Comparison of ENCODE assay signal across 30 mouse cellular contexts in genomic region chr1:63249261-63249660, GRCm38 (mm10). TPM values are rescaled to one million over a fixed set of nuclear protein-coding genes. Genes with fewer than 3 reads are reported as not detected.
DNase-seq lines count a peak whose midpoint lies in the region; ATAC-seq and TF ChIP-seq lines count a peak whose summit lies in the region.
"Had no signal": no experiment of that assay in that cellular context is flagged by ENCODE, and none has a peak within 500 bp of the region (broad histone marks: within the 10 kb centered on the region; RNA-seq: fewer than 3 reads in every experiment).

No protein-coding gene starts in this region.

- peak overlapping the region; percentile 95; the same call in 1 of the 2 replicates for H3K27ac ChIP-seq in forebrain, embryonic 10.5 days
- H3K27ac ChIP-seq in forebrain, postnatal 0 days (ENCODE audit: low read depth, low read length), result no peak overlapping the region
- no peak overlapping the region for H3K27ac ChIP-seq in midbrain, embryonic 11.5 days (ENCODE audit: low read depth, low read length)
- no peak overlapping the region for H3K27ac ChIP-seq in midbrain, embryonic 10.5 days (replicated peaks)
- no peak overlapping the region for H3K27ac ChIP-seq in neural tube, embryonic 15.5 days (replicated peaks)
- H3K27ac ChIP-seq: embryonic facial prominence, embryonic 13.5 days; gastrocnemius, adult 2 months; hindbrain, postnatal 0 days had no signal

- no peak for TF ChIP-seq CTCF in forebrain, postnatal 0 days (IDR thresholded peaks at IDR 0.05; ENCODE audit: low read depth)

- no peak overlapping the region for H3K4me3 ChIP-seq in forebrain, embryonic 10.5 days
- no peak overlapping the region for H3K4me3 ChIP-seq in forebrain, postnatal 0 days (ENCODE audit: low read depth, low read length)
- no peak overlapping the region for H3K4me3 ChIP-seq in midbrain, embryonic 11.5 days (ENCODE audit: low read depth, low read length)
- no peak overlapping the region for H3K4me3 ChIP-seq in midbrain, embryonic 10.5 days
- H3K4me3 ChIP-seq in neural tube, embryonic 15.5 days (replicated peaks), result no peak overlapping the region
- H3K4me3 ChIP-seq: erythroblast, embryonic 14.5 days; gastrocnemius, adult 2 months had no signal

- H3K36me3 ChIP-seq in forebrain, embryonic 10.5 days (replicated peaks), result no peaks in the 10 kb centered on the region
- no peaks in the 10 kb centered on the region for H3K36me3 ChIP-seq in forebrain, postnatal 0 days (ENCODE audit: insufficient read depth)
- no peaks in the 10 kb centered on the region for H3K36me3 ChIP-seq in midbrain, embryonic 11.5 days (ENCODE audit: control insufficient read depth, insufficient read depth, low read length)
- H3K36me3 ChIP-seq in midbrain, embryonic 10.5 days, result no peaks in the 10 kb centered on the region
- H3K36me3 ChIP-seq in neural tube, embryonic 15.5 days, result no peaks in the 10 kb centered on the region
- H3K36me3 ChIP-seq: embryonic facial prominence, embryonic 10.5 days; embryonic facial prominence, embryonic 13.5 days; G1E had no signal

- no peak for ATAC-seq in forebrain, postnatal 0 days
- no peak for ATAC-seq in midbrain, embryonic 11.5 days (ENCODE audit: low FRiP score)
- no peak for ATAC-seq in neural tube, embryonic 15.5 days (ENCODE audit: low FRiP score)
- ATAC-seq: forebrain, embryonic 13.5 days; forebrain, embryonic 16.5 days; hindbrain, postnatal 0 days; inflammation-experienced regulatory T-cells, adult 6 months; Patski had no signal

- no peaks in the 10 kb centered on the region for H3K9me3 ChIP-seq in forebrain, embryonic 10.5 days
- no peaks in the 10 kb centered on the region for H3K9me3 ChIP-seq in forebrain, postnatal 0 days (ENCODE audit: low read length)
- no peaks in the 10 kb centered on the region for H3K9me3 ChIP-seq in midbrain, embryonic 11.5 days (ENCODE audit: control insufficient read depth, low read length)
- H3K9me3 ChIP-seq in midbrain, embryonic 10.5 days (replicated peaks), result no peaks in the 10 kb centered on the region
- no peaks in the 10 kb centered on the region for H3K9me3 ChIP-seq in neural tube, embryonic 15.5 days (replicated peaks)
- H3K9me3 ChIP-seq: embryonic facial prominence, embryonic 10.5 days; embryonic facial prominence, embryonic 13.5 days; forebrain, embryonic 13.5 days; G1E had no signal

- peaks cover 78% of the 10 kb centered on the region for H3K27me3 ChIP-seq in forebrain, embryonic 10.5 days (ENCODE audit: poor library complexity, severe bottlenecking)
- H3K27me3 ChIP-seq in forebrain, postnatal 0 days (ENCODE audit: insufficient read depth, low read length), result peaks cover 52% of the 10 kb centered on the region
- peaks cover 49% of the 10 kb centered on the region for H3K27me3 ChIP-seq in midbrain, embryonic 11.5 days (ENCODE audit: control insufficient read depth, insufficient read depth, low read length)
- peaks cover 89% of the 10 kb centered on the region for H3K27me3 ChIP-seq in midbrain, embryonic 10.5 days (ENCODE audit: low read depth, poor library complexity, severe bottlenecking)
- H3K27me3 ChIP-seq in neural tube, embryonic 15.5 days (replicated peaks), result peaks cover 71% of the 10 kb centered on the region
- H3K27me3 ChIP-seq: CH12.LX had no signal

- no peak overlapping the region for H3K9ac ChIP-seq in forebrain, postnatal 0 days
- no peak overlapping the region for H3K9ac ChIP-seq in midbrain, embryonic 11.5 days (ENCODE audit: low read length)
- H3K9ac ChIP-seq in neural tube, embryonic 15.5 days (replicated peaks), result no peak overlapping the region
- H3K9ac ChIP-seq: embryonic facial prominence, embryonic 13.5 days; hindbrain, embryonic 14.5 days had no signal

- DNase-seq in forebrain, embryonic 10.5 days (ENCODE audit: extremely low spot score, low spot score), result no peak
- no peak for DNase-seq in forebrain, postnatal 0 days
- DNase-seq in midbrain, embryonic 11.5 days (ENCODE audit: low spot score, missing footprints), result peak; percentile 94
- no peak for DNase-seq in midbrain, embryonic 10.5 days (ENCODE audit: low spot score)
- DNase-seq in neural tube, embryonic 10.5 days (ENCODE audit: extremely low spot score, low spot score), result peak; percentile 20
- DNase-seq in retina, embryonic 14.5 days (ENCODE audit: low spot score), result peak; percentile 24
- DNase-seq in adrenal gland, postnatal 25 days, result no peak
- DNase-seq: adrenal gland, adult 2 months; adrenal gland, postnatal 14 days; B cell, adult 2 months; cerebellum, adult 18-20 months; cerebellum, adult 9-10 months; gastrocnemius, adult 2 months; gastrocnemius, postnatal 14 days; heart, adult 11 months; heart, postnatal 10 days; heart, postnatal 4 days had no signal

- WGBS in forebrain, embryonic 10.5 days, result 40% methylated on average over 4 of the region's 4 CpGs
- WGBS in forebrain, postnatal 0 days, result 63% methylated on average over 4 of the region's 4 CpGs
- WGBS in midbrain, embryonic 11.5 days, result 40% methylated on average over 4 of the region's 4 CpGs
- WGBS in midbrain, embryonic 10.5 days, result 45% methylated on average over 4 of the region's 4 CpGs
- WGBS in neural tube, embryonic 15.5 days, result 63% methylated on average over 4 of the region's 4 CpGs

- no peak overlapping the region for H3K4me2 ChIP-seq in forebrain, postnatal 0 days (ENCODE audit: low read depth)
- H3K4me2 ChIP-seq in midbrain, embryonic 11.5 days, result no peak overlapping the region
- H3K4me2 ChIP-seq in neural tube, embryonic 15.5 days, result no peak overlapping the region

- H3K4me1 ChIP-seq in forebrain, embryonic 10.5 days, result peaks cover 79% of the 10 kb centered on the region
- H3K4me1 ChIP-seq in forebrain, postnatal 0 days (ENCODE audit: insufficient read depth), result no peaks in the 10 kb centered on the region
- H3K4me1 ChIP-seq in midbrain, embryonic 11.5 days (ENCODE audit: control insufficient read depth, insufficient read depth, low read length), result peaks cover 16% of the 10 kb centered on the region
- peaks cover 53% of the 10 kb centered on the region for H3K4me1 ChIP-seq in midbrain, embryonic 10.5 days
- H3K4me1 ChIP-seq in neural tube, embryonic 15.5 days, result peaks cover 13% of the 10 kb centered on the region

RNA-seq across cellular contexts. Expression of gene Zdbf2, which starts 23.8 kb away (rescaled TPM):
- 21.6 and 25.1 TPM in 2 replicates for polyA plus RNA-seq in forebrain, embryonic 10.5 days (2016; fragmentation: Nextera tagmentation; extraction: Ambion mirVana)
- 18.4 and 30.3 TPM in 2 replicates for total RNA-seq in forebrain, postnatal 0 days (2014; rRNA removed)
- 7.4 and 23.9 TPM in 2 replicates for polyA plus RNA-seq in forebrain, postnatal 0 days (2015; fragmentation: Nextera tagmentation; extraction: Ambion mirVana)
- 16.5 and 17.5 TPM in 2 replicates for polyA plus RNA-seq in midbrain, embryonic 11.5 days (2014; fragmentation: Nextera tagmentation; extraction: Ambion mirVana)
- polyA plus RNA-seq in midbrain, embryonic 10.5 days (2016; fragmentation: Nextera tagmentation; extraction: Ambion mirVana), result 18.1 and 19.3 TPM in 2 replicates
- polyA plus RNA-seq in neural tube, embryonic 15.5 days (2015; fragmentation: Nextera tagmentation; extraction: Ambion mirVana), result 24.8 and 31.3 TPM in 2 replicates
- total RNA-seq in adrenal gland, postnatal 25 days (2021), result 10.6 and 12.4 TPM in 2 replicates
- total RNA-seq: CH12.LX had no signal
- polyA plus RNA-seq: G1E, Patski had no signal

RNA-seq across cellular contexts. Expression of gene Gpr1, which starts 34.9 kb away (rescaled TPM):
- polyA plus RNA-seq in forebrain, embryonic 10.5 days (2016; fragmentation: Nextera tagmentation; extraction: Ambion mirVana), result 0.26 and 0.33 TPM in 2 replicates
- total RNA-seq in forebrain, postnatal 0 days (2014; rRNA removed), result 0.62 and 0.95 TPM in 2 replicates
- polyA plus RNA-seq in forebrain, postnatal 0 days (2015; fragmentation: Nextera tagmentation; extraction: Ambion mirVana), result 0.45 and 0.47 TPM in 2 replicates
- 0.08 and 0.22 TPM in 2 replicates for polyA plus RNA-seq in midbrain, embryonic 11.5 days (2014; fragmentation: Nextera tagmentation; extraction: Ambion mirVana)
- 0.25 and 0.30 TPM in 2 replicates for polyA plus RNA-seq in midbrain, embryonic 10.5 days (2016; fragmentation: Nextera tagmentation; extraction: Ambion mirVana)
- polyA plus RNA-seq in neural tube, embryonic 15.5 days (2015; fragmentation: Nextera tagmentation; extraction: Ambion mirVana), result 0.54 and 0.78 TPM in 2 replicates
- 0.48 TPM in 1 of 2 replicates, not detected in the other for total RNA-seq in adrenal gland, postnatal 25 days (2021)
- total RNA-seq: CH12.LX; heart, postnatal 4 days had no signal
- polyA plus RNA-seq: embryonic facial prominence, embryonic 13.5 days; erythroblast, embryonic 14.5 days; heart, embryonic 11.5 days; inflammation-experienced regulatory T-cells, adult 6 months; Patski had no signal

Comparison
In these comparisons a context has a peak if more than half of its experiments do, and no peak if none do; other contexts are left out.
1. DNase-seq: peak in midbrain, embryonic 11.5 days (single experiment), neural tube, embryonic 10.5 days (single experiment) and retina, embryonic 14.5 days (single experiment); none in forebrain, embryonic 10.5 days (single experiment), forebrain, postnatal 0 days (single experiment), midbrain, embryonic 10.5 days (single experiment) and adrenal gland, postnatal 25 days (single experiment).